Mouse (Mus musculus) brain, embryonic 14.5 days (tissue): ENCODE measurements at regions not wholly inside any gene's neighbourhood (a gene's known extent, or its start where the extent isn't known, plus 50 kb on each side); places are given as distances from the start of the nearest gene placed in this dataset.

Experiments used
- DNase-seq: peaks from one replicate; pipeline ENCODE4 v3.0.0-alpha.2; 2011; ENCODE audit warnings: low read depth
- CTCF ChIP-seq: fragments of 200-500 bp; IDR thresholded peaks from 2 replicates; pipeline ENCODE4 v1.5.1; 2012; ENCODE audit warnings: inconsistent platforms, mild to moderate bottlenecking, moderate library complexity, borderline replicate concordance; ENCODE audit not compliant: insufficient read depth, insufficient read length; ENCODE audit errors: extremely low read depth
- POLR2A ChIP-seq: fragments of 200-500 bp; IDR thresholded peaks from 2 replicates; pipeline ENCODE4 v1.6.1; 2012; ENCODE audit warnings: mild to moderate bottlenecking, inconsistent platforms, borderline replicate concordance; ENCODE audit not compliant: poor library complexity, insufficient read depth, insufficient read length, severe bottlenecking; ENCODE audit errors: extremely low read depth

- TF ChIP-seq CTCF: no peak
- TF ChIP-seq POLR2A: no peak
- DNase-seq: no peak
Measured at GRCm38 (mm10) chr3:52198751-52199738, 69.1 kb upstream of the Foxo1 start.

- TF ChIP-seq POLR2A (no peak), CTCF (no peak)
Measured at GRCm38 (mm10) chr3:52200106-52200505, 68.0 kb upstream of the Foxo1 start.

GRCm38 (mm10) chr3:52210556-52211302 lies 57.4 kb upstream of the Foxo1 start:
- no peak for TF ChIP-seq POLR2A
- TF ChIP-seq CTCF: no peak
- DNase-seq: peak; percentile 56

More at GRCm38 (mm10) chr3:52200106-52200505, 68.0 kb upstream of the Foxo1 start:
- no peak for DNase-seq

- no peak for DNase-seq
- TF ChIP-seq CTCF: no peak
- TF ChIP-seq POLR2A: no peak
Measured at GRCm38 (mm10) chr3:52211303-52211695, 56.8 kb upstream of the Foxo1 start.

GRCm38 (mm10) chr3:52214114-52214513 lies 54.0 kb upstream of the Foxo1 start:
- DNase-seq: no peak
- TF ChIP-seq POLR2A (no peak), CTCF (no peak)

- TF ChIP-seq POLR2A (no peak), CTCF (no peak)
- DNase-seq: no peak
Measured at GRCm38 (mm10) chr3:52215083-52215482, 53.1 kb upstream of the Foxo1 start.
